Mouse (Mus musculus): Measurements from ENCODE around the gene Dnm3.

Gene Dnm3

DNA sequence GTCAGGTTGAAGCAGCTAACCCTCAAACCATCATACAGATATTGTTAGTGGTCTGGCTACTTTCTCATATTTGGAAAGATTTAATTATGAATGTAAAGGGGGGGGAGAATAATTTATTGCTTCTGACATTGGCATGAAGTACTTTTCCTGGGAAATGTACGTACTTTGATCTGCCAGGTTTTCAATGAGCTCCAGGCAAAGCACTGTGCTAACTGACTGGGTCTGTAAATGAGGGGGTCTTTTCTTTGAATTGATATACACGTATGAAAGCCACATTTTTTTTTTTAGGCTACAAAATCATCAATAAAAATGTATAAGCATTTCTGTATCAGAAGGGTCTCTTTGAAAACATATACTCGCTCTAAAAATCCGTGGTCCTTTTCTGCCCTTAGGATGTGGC is 457.1 kb downstream of the Dnm3 start:
- DNase-seq (ENCODE audit: low read depth) = no peak

DNA sequence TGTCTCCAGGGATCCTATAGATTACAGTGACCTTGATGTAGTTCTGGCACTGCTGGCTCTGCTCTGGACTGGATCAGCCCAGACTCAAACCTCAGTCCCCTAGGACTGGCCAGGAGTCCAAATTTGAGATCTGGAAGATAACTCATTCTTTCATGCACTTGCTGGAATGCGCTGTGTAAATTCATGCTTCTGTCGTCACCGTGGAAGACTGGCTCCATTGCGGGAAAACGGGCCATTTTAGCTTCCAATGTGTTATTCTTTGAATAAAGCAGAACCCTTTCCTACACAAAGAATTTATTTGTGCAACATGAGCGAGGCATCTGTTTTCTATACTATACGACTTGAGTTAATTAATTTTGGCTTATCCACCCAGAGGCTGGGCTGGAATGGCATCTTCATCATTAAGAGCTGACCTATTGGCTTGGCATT is 457.5 kb downstream of the Dnm3 start:
- DNase-seq (ENCODE audit: low read depth) = no peak

DNA sequence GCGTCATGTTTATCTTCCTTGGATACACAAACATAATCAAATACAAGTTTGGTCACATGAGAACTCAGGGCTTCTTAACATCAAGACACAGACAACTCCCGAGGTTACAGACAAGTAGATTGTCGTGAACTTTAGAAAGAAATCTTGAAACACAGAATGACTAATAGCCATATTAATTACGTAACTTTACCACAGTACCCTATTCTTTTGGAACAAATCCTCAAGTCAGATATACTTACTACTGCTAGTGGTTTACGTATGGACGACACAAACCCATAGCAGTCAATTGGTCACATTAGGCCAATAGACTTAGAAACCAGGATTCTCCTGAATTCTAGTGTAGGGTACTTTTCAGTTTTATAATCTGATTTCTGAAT is 459.2 kb downstream of the Dnm3 start:
- no peak for DNase-seq (ENCODE audit: low read depth)

DNA sequence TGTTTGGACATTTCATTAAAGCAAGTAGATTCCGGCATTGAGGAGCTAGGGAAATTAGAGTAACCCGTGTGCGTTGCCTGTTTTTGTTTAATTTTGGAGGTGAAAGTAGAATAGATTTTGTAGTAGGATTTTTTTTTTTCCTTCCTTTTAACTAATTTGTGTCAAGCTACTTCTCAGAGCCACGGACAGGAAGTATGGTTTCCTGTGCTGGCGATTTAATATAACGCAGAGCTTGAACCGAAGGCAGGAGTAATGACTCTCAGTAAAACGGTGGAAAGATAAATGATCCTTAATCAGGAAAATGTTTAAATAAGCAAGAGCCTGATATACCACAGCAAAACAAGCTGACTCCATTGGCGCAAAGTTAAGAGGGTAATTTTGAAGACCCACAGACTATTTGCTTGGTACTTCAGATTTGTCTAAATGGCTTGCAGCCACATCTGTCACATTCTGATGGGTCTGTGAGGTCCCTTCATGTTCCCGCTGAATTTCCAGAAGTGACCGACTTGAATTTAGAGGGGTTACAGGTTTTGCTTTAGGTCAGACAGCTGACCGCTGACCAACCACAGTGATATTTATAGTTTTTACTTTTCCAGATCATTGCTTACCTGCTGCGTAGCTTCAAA is 459.7 kb downstream of the Dnm3 start:
- DNase-seq (ENCODE audit: low read depth) = no peak

DNA sequence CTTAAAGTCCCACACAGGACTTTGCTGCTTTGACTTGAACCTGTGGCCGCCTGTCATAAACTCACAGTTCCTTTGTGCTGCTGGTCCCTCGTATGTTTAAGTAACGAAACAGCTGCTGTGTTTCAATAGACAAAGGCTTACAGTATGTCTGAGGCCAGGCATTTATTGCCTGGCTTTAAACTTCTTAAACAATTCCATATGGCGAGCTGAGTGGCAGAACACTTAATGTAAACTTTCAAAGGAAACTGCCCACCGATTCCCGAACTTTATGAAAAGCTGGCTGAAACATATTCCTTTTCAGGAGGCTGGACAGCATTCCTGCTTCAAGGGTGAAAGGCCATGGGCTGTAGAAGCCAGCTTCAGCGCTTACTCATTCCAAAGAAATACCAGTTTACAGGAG is 460.9 kb downstream of the Dnm3 start:
- no peak for DNase-seq (ENCODE audit: low read depth)

DNA sequence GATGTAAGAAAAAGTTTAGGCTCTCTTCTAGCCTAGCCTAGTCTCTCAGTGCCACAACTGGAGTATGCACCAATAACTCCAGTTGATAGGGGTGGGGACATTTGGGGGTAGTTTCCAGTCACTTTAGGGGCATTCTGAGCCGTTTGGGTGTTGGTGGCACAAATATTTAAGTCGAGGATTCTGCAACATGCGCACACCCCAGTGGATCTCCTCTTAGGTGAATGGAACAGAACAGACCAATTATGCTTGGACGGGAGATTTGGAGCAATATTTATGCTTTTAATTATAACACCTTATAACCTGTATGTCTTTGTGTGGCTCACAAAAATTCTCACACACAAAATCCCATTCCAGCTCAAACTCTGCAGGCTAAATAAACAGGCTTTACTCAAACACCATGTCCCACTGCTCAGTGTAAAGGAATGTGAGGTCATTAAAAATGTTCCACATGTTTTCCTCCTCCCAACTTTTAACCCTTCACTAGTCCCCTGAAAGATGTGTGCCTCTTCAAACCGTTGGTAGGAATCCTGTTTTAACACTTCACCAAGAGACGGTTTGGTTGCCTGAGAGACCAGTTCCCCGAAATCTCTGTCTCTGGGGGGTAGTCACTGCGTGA is 462.5 kb downstream of the Dnm3 start:
- DNase-seq (ENCODE audit: low read depth) = no peak

DNA sequence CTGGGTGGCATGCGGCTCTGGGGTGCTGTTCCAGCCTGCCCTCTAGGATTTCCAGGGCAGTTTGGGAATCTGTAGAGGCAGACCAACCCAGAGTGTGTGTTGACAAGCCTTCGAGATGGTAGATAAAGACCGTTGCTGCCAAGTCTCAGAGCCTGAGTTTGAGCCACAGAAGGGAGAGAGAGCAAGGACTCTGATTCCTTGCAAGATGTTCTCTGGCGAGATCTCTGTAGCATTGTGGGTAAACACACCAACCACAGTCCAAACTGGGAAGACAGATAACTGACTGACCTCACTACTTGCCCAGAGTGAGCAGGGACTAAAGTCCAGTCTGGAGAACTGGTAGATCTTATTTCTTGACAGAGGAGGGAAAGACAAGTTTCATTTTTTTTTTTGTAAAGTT is 464.3 kb downstream of the Dnm3 start:
- no peak for DNase-seq (ENCODE audit: low read depth)

- DNase-seq (ENCODE audit: low read depth) = no peak
These were observed 466.1 kb downstream of the Dnm3 start for GRCm38 (mm10) chr1:162011523-162012245.

- DNase-seq (ENCODE audit: low read depth) = no peak
These were observed 468.7 kb downstream of the Dnm3 start for GRCm38 (mm10) chr1:162009086-162009485.

DNA sequence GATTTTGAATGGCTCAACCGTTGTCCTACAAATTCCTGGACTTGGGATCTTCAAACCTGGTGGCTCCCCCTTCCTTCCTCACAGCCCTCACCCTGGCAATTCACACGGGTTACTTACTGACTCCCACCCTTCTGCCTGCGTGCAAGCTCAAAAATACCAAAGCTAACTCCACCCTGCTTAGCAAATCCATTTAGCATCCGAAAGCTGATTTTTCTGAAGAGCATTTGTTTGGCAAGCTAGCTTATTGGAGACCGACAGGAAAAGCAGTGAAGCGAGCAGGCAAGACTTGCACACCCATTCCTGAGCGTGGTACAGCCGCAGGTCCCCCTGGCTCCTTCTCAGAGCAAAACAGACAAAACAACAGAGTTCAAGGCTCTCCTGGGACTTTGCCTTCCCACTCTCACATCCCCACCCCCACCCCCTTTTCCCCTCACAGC is 469.2 kb downstream of the Dnm3 start:
- DNase-seq (ENCODE audit: low read depth) = peak; percentile 86

DNA sequence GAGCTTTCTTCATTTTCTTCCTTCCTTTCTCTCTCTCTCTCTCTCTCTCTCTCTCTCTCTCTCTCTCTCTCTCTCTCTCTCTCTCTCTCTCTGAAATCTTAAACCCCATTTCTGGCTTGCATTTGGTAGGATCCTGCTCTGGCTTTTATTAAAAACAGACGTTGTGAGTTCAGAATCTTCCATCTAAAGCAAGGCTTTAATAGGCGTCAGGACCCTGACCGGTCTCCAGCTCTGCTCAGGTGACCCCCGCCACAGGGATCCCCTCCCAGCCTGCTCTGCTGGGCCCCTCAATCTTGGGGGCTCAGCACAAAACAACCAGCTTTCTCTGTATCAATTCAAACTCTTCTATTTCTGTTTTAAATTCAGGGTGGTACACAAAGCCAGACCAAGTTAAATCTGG is 469.6 kb downstream of the Dnm3 start:
- no peak for DNase-seq (ENCODE audit: low read depth)

GRCm38 (mm10) chr1:162006109-162006508 is 471.7 kb downstream of the Dnm3 start:
- peak; percentile 84 for DNase-seq (ENCODE audit: low read depth)

GRCm38 (mm10) chr1:162004821-162005770 is 472.7 kb downstream of the Dnm3 start:
- no peak for DNase-seq (ENCODE audit: low read depth)

GRCm38 (mm10) chr1:162004518-162004780 is 473.4 kb downstream of the Dnm3 start:
- no peak for DNase-seq (ENCODE audit: low read depth)

DNA sequence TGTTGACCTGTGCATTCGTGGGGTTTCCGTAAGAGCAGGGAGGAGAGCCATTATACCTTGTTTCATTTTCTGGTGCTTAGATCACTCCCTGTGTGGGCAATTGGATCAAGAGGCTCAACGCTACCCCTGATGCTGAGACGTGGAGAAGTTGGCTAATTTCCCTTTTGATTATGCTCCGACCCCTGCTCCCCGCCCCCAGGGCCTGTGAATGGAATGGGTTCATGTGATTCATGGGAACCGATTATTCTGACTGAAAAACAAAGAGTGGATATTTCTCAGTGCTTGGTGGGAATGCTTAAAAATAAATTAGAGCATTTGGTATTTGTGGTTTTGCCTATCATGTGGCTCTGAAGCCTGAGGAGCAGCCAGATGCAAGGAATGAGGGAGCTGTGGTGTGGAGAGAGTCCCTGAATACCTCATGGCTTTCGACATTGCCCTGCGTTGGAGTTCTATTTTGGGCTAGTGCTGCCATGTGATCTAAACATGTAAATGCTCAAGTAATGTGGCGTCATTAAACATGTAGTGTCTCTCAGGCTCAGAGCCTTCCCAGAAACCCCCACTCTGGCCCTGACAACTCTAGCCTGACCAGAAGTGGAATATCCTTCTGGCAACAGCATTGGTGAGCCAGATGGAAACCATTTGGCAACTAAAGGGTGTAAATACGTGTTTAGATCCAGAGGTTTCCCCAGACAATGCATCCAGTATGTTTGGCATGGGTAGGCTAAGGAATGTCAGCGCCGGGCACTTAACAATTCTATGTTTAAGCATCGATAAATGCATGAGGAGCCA is 473.9 kb downstream of the Dnm3 start:
- DNase-seq (ENCODE audit: low read depth) = peak; percentile 100

GRCm38 (mm10) chr1:162001328-162001727 is 476.5 kb downstream of the Dnm3 start:
- DNase-seq (ENCODE audit: low read depth) = no peak

GRCm38 (mm10) chr1:161999882-162000371 is 477.9 kb downstream of the Dnm3 start:
- peak; percentile 89 for DNase-seq (ENCODE audit: low read depth)

DNA sequence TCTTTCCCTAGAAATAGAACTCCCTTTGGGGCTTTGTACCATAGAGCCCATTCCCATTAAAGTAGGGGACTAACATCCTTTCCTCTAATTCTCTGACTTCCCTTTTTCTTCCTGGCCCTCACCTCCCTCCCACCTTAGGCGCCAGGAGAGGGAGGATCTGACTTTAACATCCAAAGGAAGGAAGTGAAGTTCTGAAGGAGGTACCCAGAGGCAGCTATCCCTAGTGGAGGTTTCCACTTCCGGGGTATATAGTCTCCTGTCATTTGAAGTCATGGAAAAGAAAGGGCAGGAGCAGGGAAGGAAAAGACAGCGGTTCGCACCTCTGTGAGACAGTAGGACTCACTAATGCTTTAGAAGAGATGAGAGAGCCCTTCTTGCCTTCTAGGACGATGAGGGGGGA is 478.5 kb downstream of the Dnm3 start:
- DNase-seq (ENCODE audit: low read depth) = no peak

GRCm38 (mm10) chr1:161998781-161999180 is 479.1 kb downstream of the Dnm3 start:
- DNase-seq (ENCODE audit: low read depth) = no peak

DNA sequence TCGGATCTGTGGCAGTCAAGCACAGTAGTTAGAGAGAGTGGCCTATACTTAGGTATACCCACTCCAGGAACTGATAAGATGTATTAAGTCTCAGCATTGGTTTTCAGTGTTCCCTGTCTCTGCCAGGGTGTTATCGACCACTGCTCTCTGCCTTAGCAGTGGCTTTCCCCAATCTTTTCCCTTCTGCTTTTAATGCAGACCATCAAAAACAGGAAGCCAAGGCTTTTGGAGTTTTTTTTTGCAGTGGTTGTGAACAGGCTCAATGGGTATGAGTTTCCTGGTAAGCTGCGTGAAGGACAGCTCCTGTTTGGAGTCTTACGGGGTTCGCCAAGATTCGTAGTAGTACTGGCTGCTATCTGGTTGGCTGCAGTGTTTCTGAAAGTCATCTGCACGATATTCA is 485.4 kb downstream of the Dnm3 start:
- no peak for DNase-seq (ENCODE audit: low read depth)

- no peak for DNase-seq (ENCODE audit: low read depth)
These were observed 486.0 kb downstream of the Dnm3 start for GRCm38 (mm10) chr1:161991846-161992245.
